ENCODE assay signal across 28 mouse cellular contexts in the genomic region with DNA sequence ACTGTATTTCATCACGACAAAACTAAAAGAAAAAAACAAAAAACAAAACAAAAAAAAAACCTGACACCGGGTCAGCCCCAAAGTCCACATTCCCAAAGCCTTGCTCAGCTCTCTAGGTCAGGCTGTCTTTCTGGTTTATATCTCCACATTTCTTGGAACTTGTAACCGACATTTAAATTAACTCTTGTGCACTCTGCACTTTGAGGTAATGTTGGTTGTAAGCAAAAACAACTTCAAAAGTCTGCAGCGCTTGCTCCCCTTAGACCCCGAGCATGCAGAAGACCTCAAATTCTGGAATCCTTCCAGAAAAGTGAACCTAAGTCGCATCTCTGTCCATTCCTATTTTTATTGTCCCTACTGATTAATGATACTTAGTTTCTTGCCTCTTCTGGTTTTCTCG.
A peak's percentile ranks its signal among the peaks of the same experiment; 100 is the strongest.
DNase-seq lines count a peak whose midpoint lies in the region; ATAC-seq and TF ChIP-seq lines count a peak whose summit lies in the region.
"Had no signal": no experiment of that assay in that cellular context is flagged by ENCODE, and none has a peak within 500 bp of the region (broad histone marks: within the 10 kb centered on the region; RNA-seq: fewer than 3 reads in every experiment).

No protein-coding gene starts in this region.

- DNase-seq in kidney, adult 9 months = peak; percentile 34
- no peak for DNase-seq in kidney, postnatal 4 days
- DNase-seq in kidney, postnatal 0 days (ENCODE audit: low spot score) = peak; percentile 88
- no peak for DNase-seq in right cerebral cortex, adult 2 months (ENCODE audit: low spot score in 2 of 2)
- no peak for DNase-seq in Muller cell, postnatal 12 days (ENCODE audit: inconsistent ontology term)
- no peak for DNase-seq in midbrain, embryonic 11.5 days (ENCODE audit: low spot score, missing footprints)
- DNase-seq: adrenal gland, postnatal 14 days; B cell, adult 2 months; cerebellum, adult 9-10 months; gastrocnemius, adult 2 months; heart, postnatal 4 days; layer of hippocampus, adult 9-11 months; lung, adult 18-20 months; lung, postnatal 14 days; midbrain, embryonic 14.5 days; right cerebral cortex, postnatal 25 days had no signal

- no peak for TF ChIP-seq CTCF in kidney, postnatal 0 days (IDR thresholded peaks at IDR 0.05; ENCODE audit: low read depth)

- H3K36me3 ChIP-seq in embryonic facial prominence, embryonic 13.5 days = no peaks in the 10 kb centered on the region
- H3K36me3 ChIP-seq in kidney, postnatal 0 days (ENCODE audit: insufficient read depth, low read length) = no peaks in the 10 kb centered on the region
- no peaks in the 10 kb centered on the region for H3K36me3 ChIP-seq in limb, embryonic 13.5 days
- no peaks in the 10 kb centered on the region for H3K36me3 ChIP-seq in midbrain, embryonic 11.5 days (ENCODE audit: control insufficient read depth, insufficient read depth, low read length)
- H3K36me3 ChIP-seq: G1E; heart, embryonic 10.5 days; hindbrain, embryonic 15.5 days; neural tube, embryonic 12.5 days had no signal

- H3K9ac ChIP-seq in embryonic facial prominence, embryonic 13.5 days = no peak overlapping the region
- H3K9ac ChIP-seq in kidney, postnatal 0 days (ENCODE audit: low read depth, low read length) = no peak overlapping the region
- H3K9ac ChIP-seq in limb, embryonic 13.5 days = no peak overlapping the region
- no peak overlapping the region for H3K9ac ChIP-seq in midbrain, embryonic 11.5 days (ENCODE audit: low read length)
- H3K9ac ChIP-seq: hindbrain, embryonic 15.5 days; neural tube, embryonic 12.5 days had no signal

- H3K9me3 ChIP-seq in embryonic facial prominence, embryonic 13.5 days = no peaks in the 10 kb centered on the region
- H3K9me3 ChIP-seq in kidney, postnatal 0 days (replicated peaks; ENCODE audit: low read length) = no peaks in the 10 kb centered on the region
- no peaks in the 10 kb centered on the region for H3K9me3 ChIP-seq in limb, embryonic 13.5 days
- no peaks in the 10 kb centered on the region for H3K9me3 ChIP-seq in midbrain, embryonic 11.5 days (ENCODE audit: control insufficient read depth, low read length)
- H3K9me3 ChIP-seq: G1E; heart, embryonic 10.5 days; hindbrain, embryonic 15.5 days; megakaryocyte, embryonic 14.5 days; neural tube, embryonic 12.5 days had no signal

- no peaks in the 10 kb centered on the region for H3K27me3 ChIP-seq in embryonic facial prominence, embryonic 13.5 days
- H3K27me3 ChIP-seq in kidney, postnatal 0 days (ENCODE audit: insufficient read depth, low read length) = no peaks in the 10 kb centered on the region
- H3K27me3 ChIP-seq in limb, embryonic 13.5 days = no peaks in the 10 kb centered on the region
- H3K27me3 ChIP-seq in midbrain, embryonic 11.5 days (ENCODE audit: control insufficient read depth, insufficient read depth, low read length) = no peaks in the 10 kb centered on the region
- H3K27me3 ChIP-seq: CH12.LX; hindbrain, embryonic 15.5 days; megakaryocyte, embryonic 14.5 days; neural tube, embryonic 12.5 days had no signal

- H3K4me3 ChIP-seq in embryonic facial prominence, embryonic 13.5 days = no peak overlapping the region
- H3K4me3 ChIP-seq in kidney, postnatal 0 days (replicated peaks; ENCODE audit: low read depth, low read length) = no peak overlapping the region
- H3K4me3 ChIP-seq in limb, embryonic 13.5 days = no peak overlapping the region
- no peak overlapping the region for H3K4me3 ChIP-seq in midbrain, embryonic 11.5 days (ENCODE audit: low read depth, low read length)
- H3K4me3 ChIP-seq: gastrocnemius, adult 2 months; heart, embryonic 10.5 days; hindbrain, embryonic 15.5 days; left cerebral cortex, adult 2 months; megakaryocyte, embryonic 14.5 days; neural tube, embryonic 12.5 days had no signal

- H3K4me2 ChIP-seq in embryonic facial prominence, embryonic 13.5 days = no peak overlapping the region
- no peak overlapping the region for H3K4me2 ChIP-seq in kidney, postnatal 0 days (ENCODE audit: low read length)
- no peak overlapping the region for H3K4me2 ChIP-seq in limb, embryonic 13.5 days (replicated peaks)
- no peak overlapping the region for H3K4me2 ChIP-seq in midbrain, embryonic 11.5 days
- H3K4me2 ChIP-seq: hindbrain, embryonic 15.5 days; liver, embryonic 11.5 days; neural tube, embryonic 12.5 days had no signal

- peaks cover 56% of the 10 kb centered on the region for H3K4me1 ChIP-seq in embryonic facial prominence, embryonic 13.5 days
- peaks cover 11% of the 10 kb centered on the region for H3K4me1 ChIP-seq in kidney, postnatal 0 days (replicated peaks; ENCODE audit: insufficient read depth, low read length)
- peaks cover 52% of the 10 kb centered on the region for H3K4me1 ChIP-seq in limb, embryonic 13.5 days
- H3K4me1 ChIP-seq in midbrain, embryonic 11.5 days (ENCODE audit: control insufficient read depth, insufficient read depth, low read length) = peaks cover 3% of the 10 kb centered on the region; the same call in 1 of the 2 replicates
- H3K4me1 ChIP-seq: megakaryocyte, embryonic 14.5 days had no signal

- WGBS in embryonic facial prominence, embryonic 13.5 days = 40% methylated on average over 7 of the region's 7 CpGs
- 22% methylated on average over 7 of the region's 7 CpGs for WGBS in kidney, postnatal 0 days
- WGBS in limb, embryonic 13.5 days = 40% methylated on average over 7 of the region's 7 CpGs
- 90% methylated on average over 7 of the region's 7 CpGs for WGBS in midbrain, embryonic 11.5 days

- peak overlapping the region; percentile 75; the same call in 1 of the 2 replicates for H3K27ac ChIP-seq in embryonic facial prominence, embryonic 13.5 days
- H3K27ac ChIP-seq in kidney, postnatal 0 days = 0 out of 2 replicates have a peak overlapping the region, but pooled peaks have one; percentile 50
- peak overlapping the region; percentile 28; the same call in 1 of the 2 replicates for H3K27ac ChIP-seq in limb, embryonic 13.5 days
- no peak overlapping the region for H3K27ac ChIP-seq in midbrain, embryonic 11.5 days (ENCODE audit: low read depth, low read length)
- H3K27ac ChIP-seq: heart, embryonic 10.5 days; hindbrain, embryonic 15.5 days; left cerebral cortex, adult 2 months; neural tube, embryonic 12.5 days had no signal

- ATAC-seq in embryonic facial prominence, embryonic 13.5 days (ENCODE audit: insufficient number of reproducible peaks, insufficient read depth, low FRiP score, low TSS enrichment, low read depth) = no peak
- peak; percentile 60; the same call in 1 of the 2 replicates for ATAC-seq in kidney, postnatal 0 days (replicated peaks; ENCODE audit: low FRiP score, low read depth)
- ATAC-seq in limb, embryonic 13.5 days (ENCODE audit: low FRiP score, low read depth) = no peak
- ATAC-seq in midbrain, embryonic 11.5 days (ENCODE audit: low FRiP score) = no peak
- ATAC-seq: activated CD4-positive, CD25-positive, alpha-beta regulatory T cell, adult 4 months; forebrain, embryonic 14.5 days had no signal

Comparison
In these comparisons a context has a peak if more than half of its experiments do, and no peak if none do; other contexts are left out.
1. DNase-seq: peak in kidney, adult 9 months (single experiment) and kidney, postnatal 0 days (single experiment); none in kidney, postnatal 4 days (0 of 2), right cerebral cortex, adult 2 months (0 of 2), Muller cell, postnatal 12 days (single experiment) and midbrain, embryonic 11.5 days (single experiment).